Mouse (Mus musculus): Measurements from ENCODE around the gene Igf2r. TPM values are rescaled to one million over a fixed set of nuclear protein-coding genes. Genes with fewer than 3 reads are reported as not detected.

The Igf2r gene
- polyA plus RNA-seq (2012; rRNA removed), result 3.8 and 4.8 TPM in 2 replicates

GRCm38 (mm10) chr17:12769380-12769921, at the start of gene Igf2r:
Gene Igf2r (minus strand): TSS chr17:12769664.
- Histone ChIP-seq H3K4me3 (ENCODE audit: control insufficient read depth, low read depth, low read length) (peak within 1 kb of the TSS; percentile 86), H3K27ac (ENCODE audit: control insufficient read depth, insufficient read depth, low read depth, low read length) (peak within 1 kb of the TSS; percentile 54)

GRCm38 (mm10) chr17:12815885-12816284, 46.4 kb upstream of the Igf2r start:
- no peak for TF ChIP-seq POLR2A (IDR thresholded peaks at IDR 0.05; ENCODE audit: control insufficient read depth, low read depth, low read length)
- no peak for TF ChIP-seq CTCF (IDR thresholded peaks at IDR 0.05; ENCODE audit: control insufficient read depth, insufficient read depth, insufficient replicate concordance, low read depth, low read length)
- H3K27ac ChIP-seq (ENCODE audit: control insufficient read depth, insufficient read depth, low read depth, low read length), result no peak overlapping the region
- H3K4me1 ChIP-seq (ENCODE audit: control insufficient read depth, insufficient read depth, low read length), result no peaks in the 10 kb centered on the region
- H3K27me3 ChIP-seq (ENCODE audit: control insufficient read depth, insufficient read depth, low read length), result no peaks in the 10 kb centered on the region
- no peak overlapping the region for H3K4me3 ChIP-seq (ENCODE audit: control insufficient read depth, low read depth, low read length)
- no peaks in the 10 kb centered on the region for H3K36me3 ChIP-seq (ENCODE audit: control insufficient read depth, insufficient read depth, low read length)

More at GRCm38 (mm10) chr17:12769380-12769921, at the start of gene Igf2r:
- H3K27me3 ChIP-seq (ENCODE audit: control insufficient read depth, insufficient read depth, low read length), result no peaks in the 10 kb centered on the region
- TF ChIP-seq CTCF (IDR thresholded peaks at IDR 0.05; ENCODE audit: control insufficient read depth, insufficient read depth, insufficient replicate concordance, low read depth, low read length), result no peak
- TF ChIP-seq POLR2A (IDR thresholded peaks at IDR 0.05; ENCODE audit: control insufficient read depth, low read depth, low read length), result no peak
- H3K4me1 ChIP-seq (ENCODE audit: control insufficient read depth, insufficient read depth, low read length), result peaks cover 8% of the 10 kb centered on the region
- H3K36me3 ChIP-seq (ENCODE audit: control insufficient read depth, insufficient read depth, low read length), result no peaks in the 10 kb centered on the region

DNA sequence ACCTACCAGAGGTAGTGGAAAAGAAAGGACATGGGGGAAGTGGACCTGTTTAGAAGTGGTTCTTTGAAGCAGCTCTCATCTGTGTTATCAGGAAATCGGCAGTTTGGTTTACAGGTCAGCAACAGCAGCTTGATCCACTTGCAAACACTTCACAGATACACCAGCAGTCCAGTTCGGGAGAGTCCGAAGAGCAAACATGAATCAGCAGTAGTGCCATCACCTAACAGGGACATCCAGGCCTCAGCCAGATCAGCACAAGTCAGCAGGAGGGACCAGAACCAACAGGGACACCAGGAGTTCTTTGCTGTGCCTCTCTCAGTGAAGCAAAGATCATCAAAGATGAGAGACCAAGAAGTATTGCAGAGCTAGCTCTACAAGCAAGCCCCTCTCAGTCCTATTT, 45.0 kb upstream of the Igf2r start:
- Histone ChIP-seq H3K27ac (ENCODE audit: control insufficient read depth, insufficient read depth, low read depth, low read length) (no peak overlapping the region), H3K36me3 (ENCODE audit: control insufficient read depth, insufficient read depth, low read length) (no peaks in the 10 kb centered on the region), H3K27me3 (ENCODE audit: control insufficient read depth, insufficient read depth, low read length) (no peaks in the 10 kb centered on the region), H3K4me3 (ENCODE audit: control insufficient read depth, low read depth, low read length) (no peak overlapping the region), H3K4me1 (ENCODE audit: control insufficient read depth, insufficient read depth, low read length) (no peaks in the 10 kb centered on the region)
- TF ChIP-seq CTCF (IDR thresholded peaks at IDR 0.05; ENCODE audit: control insufficient read depth, insufficient read depth, insufficient replicate concordance, low read depth, low read length) (no peak), POLR2A (IDR thresholded peaks at IDR 0.05; ENCODE audit: control insufficient read depth, low read depth, low read length) (no peak)

DNA sequence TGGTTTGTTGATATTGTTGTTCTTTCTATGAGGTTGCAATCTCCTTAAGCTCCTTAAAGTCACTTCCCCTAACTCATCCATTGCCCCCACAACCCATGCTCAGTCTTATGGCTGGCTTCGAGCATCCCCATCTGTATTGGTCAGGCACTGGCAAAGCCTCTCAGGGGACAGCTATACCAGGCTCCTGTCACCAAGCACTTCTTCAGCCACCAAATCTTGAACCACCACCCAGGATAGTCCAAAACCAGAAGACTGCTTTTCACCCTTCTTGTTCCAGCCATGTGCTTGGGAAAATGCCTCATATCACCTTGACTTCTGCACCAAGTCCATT, 41.5 kb upstream of the Igf2r start:
- Histone ChIP-seq H3K27me3 (ENCODE audit: control insufficient read depth, insufficient read depth, low read length) (no peaks in the 10 kb centered on the region), H3K4me3 (ENCODE audit: control insufficient read depth, low read depth, low read length) (no peak overlapping the region), H3K4me1 (ENCODE audit: control insufficient read depth, insufficient read depth, low read length) (no peaks in the 10 kb centered on the region), H3K36me3 (ENCODE audit: control insufficient read depth, insufficient read depth, low read length) (no peaks in the 10 kb centered on the region), H3K27ac (ENCODE audit: control insufficient read depth, insufficient read depth, low read depth, low read length) (no peak overlapping the region)
- no peak for TF ChIP-seq POLR2A (IDR thresholded peaks at IDR 0.05; ENCODE audit: control insufficient read depth, low read depth, low read length)
- TF ChIP-seq CTCF (IDR thresholded peaks at IDR 0.05; ENCODE audit: control insufficient read depth, insufficient read depth, insufficient replicate concordance, low read depth, low read length), result no peak

GRCm38 (mm10) chr17:12810103-12810972, 40.9 kb upstream of the Igf2r start:
- TF ChIP-seq CTCF (IDR thresholded peaks at IDR 0.05; ENCODE audit: control insufficient read depth, insufficient read depth, insufficient replicate concordance, low read depth, low read length) (peak; percentile 76; the same call in 1 of the 2 replicates), POLR2A (IDR thresholded peaks at IDR 0.05; ENCODE audit: control insufficient read depth, low read depth, low read length) (no peak)
- Histone ChIP-seq H3K4me1 (ENCODE audit: control insufficient read depth, insufficient read depth, low read length) (no peaks in the 10 kb centered on the region), H3K36me3 (ENCODE audit: control insufficient read depth, insufficient read depth, low read length) (no peaks in the 10 kb centered on the region), H3K27me3 (ENCODE audit: control insufficient read depth, insufficient read depth, low read length) (no peaks in the 10 kb centered on the region), H3K27ac (ENCODE audit: control insufficient read depth, insufficient read depth, low read depth, low read length) (no peak overlapping the region), H3K4me3 (ENCODE audit: control insufficient read depth, low read depth, low read length) (no peak overlapping the region)

GRCm38 (mm10) chr17:12808851-12809250, 39.4 kb upstream of the Igf2r start:
- no peak for TF ChIP-seq CTCF (IDR thresholded peaks at IDR 0.05; ENCODE audit: control insufficient read depth, insufficient read depth, insufficient replicate concordance, low read depth, low read length)
- TF ChIP-seq POLR2A (IDR thresholded peaks at IDR 0.05; ENCODE audit: control insufficient read depth, low read depth, low read length), result no peak
- Histone ChIP-seq H3K4me1 (ENCODE audit: control insufficient read depth, insufficient read depth, low read length) (no peaks in the 10 kb centered on the region), H3K27ac (ENCODE audit: control insufficient read depth, insufficient read depth, low read depth, low read length) (no peak overlapping the region), H3K36me3 (ENCODE audit: control insufficient read depth, insufficient read depth, low read length) (no peaks in the 10 kb centered on the region), H3K4me3 (ENCODE audit: control insufficient read depth, low read depth, low read length) (no peak overlapping the region), H3K27me3 (ENCODE audit: control insufficient read depth, insufficient read depth, low read length) (no peaks in the 10 kb centered on the region)

DNA sequence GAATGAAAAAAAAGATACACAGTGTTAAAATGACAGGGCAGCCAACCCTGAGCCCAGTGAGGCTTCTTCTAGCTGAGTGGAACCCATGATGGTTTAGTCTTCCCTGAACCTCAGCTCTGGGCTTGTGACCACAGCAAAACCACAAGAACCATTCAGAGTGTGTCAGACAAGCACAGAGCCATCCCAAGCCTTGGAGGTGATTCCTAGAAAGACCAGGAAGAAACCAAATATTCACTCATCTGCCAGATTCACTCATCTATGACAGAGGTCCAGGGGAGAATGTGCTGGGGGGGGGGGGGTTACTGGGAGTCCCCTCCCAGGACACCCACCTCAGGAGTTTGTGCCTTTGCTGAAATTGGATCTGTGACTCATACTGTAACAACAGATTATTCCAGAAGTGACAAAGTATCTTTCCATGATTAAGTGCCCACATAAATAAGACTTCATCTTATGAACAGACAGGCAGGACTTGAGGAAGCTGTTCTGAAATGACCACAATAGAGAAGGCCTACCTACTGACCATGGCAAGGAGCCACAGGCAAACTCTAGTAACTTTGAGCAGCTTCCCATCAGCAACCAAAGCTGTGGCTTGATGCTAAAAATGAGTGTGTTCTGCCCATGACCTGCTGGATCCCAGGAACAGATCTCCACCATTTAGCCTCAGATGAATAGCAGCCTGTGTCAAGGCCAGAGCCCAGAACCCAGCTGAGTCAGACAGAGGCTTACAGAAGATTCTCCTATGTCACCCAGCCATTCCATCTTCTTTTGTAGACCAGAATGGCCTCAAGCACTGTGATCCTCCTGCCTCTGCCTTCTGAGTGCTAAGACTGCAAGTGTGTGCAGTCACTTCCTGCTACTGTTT, 35.4 kb upstream of the Igf2r start:
- H3K4me1 ChIP-seq (ENCODE audit: control insufficient read depth, insufficient read depth, low read length), result no peaks in the 10 kb centered on the region

More for the DNA sequence above, 35.4 kb upstream of the Igf2r start:
- Histone ChIP-seq H3K36me3 (ENCODE audit: control insufficient read depth, insufficient read depth, low read length) (no peaks in the 10 kb centered on the region), H3K4me3 (ENCODE audit: control insufficient read depth, low read depth, low read length) (no peak overlapping the region), H3K27ac (ENCODE audit: control insufficient read depth, insufficient read depth, low read depth, low read length) (no peak overlapping the region), H3K27me3 (ENCODE audit: control insufficient read depth, insufficient read depth, low read length) (no peaks in the 10 kb centered on the region)
- no peak for TF ChIP-seq POLR2A (IDR thresholded peaks at IDR 0.05; ENCODE audit: control insufficient read depth, low read depth, low read length)
- no peak for TF ChIP-seq CTCF (IDR thresholded peaks at IDR 0.05; ENCODE audit: control insufficient read depth, insufficient read depth, insufficient replicate concordance, low read depth, low read length)

Measured in testis, adult 2 months (tissue).